Mouse (Mus musculus): Measurements from ENCODE around the gene Ctps. TPM values are rescaled to one million over a fixed set of nuclear protein-coding genes. Genes with fewer than 3 reads are reported as not detected.

Gene Ctps
- total RNA-seq, 2 experiments from 2014 or later, result 34.0 to 34.2 TPM

DNA sequence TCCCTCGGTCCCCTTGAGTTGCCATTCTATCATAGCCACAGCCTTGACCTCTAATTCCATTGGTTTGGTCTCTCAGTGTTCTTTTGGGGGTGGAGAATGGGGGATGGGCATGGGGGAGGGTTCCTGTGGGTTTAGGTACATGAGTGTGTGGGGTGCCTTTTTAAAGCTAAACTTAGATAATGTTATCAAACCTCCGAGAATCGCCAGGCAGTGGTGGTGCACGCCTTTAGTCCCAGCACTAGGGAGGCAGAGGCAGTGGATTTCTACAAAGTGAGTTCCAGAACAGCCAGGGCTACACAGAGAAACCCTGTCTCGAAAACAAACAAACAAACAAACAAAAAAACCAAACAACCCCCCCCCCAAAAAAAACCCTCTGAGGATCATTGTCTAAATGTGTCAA is 10.8 kb upstream of the Ctps start:
- DNase-seq (ENCODE audit: low spot score), result no peak
- intact Hi-C loops (cut with DNase I), result no loop called here

DNA sequence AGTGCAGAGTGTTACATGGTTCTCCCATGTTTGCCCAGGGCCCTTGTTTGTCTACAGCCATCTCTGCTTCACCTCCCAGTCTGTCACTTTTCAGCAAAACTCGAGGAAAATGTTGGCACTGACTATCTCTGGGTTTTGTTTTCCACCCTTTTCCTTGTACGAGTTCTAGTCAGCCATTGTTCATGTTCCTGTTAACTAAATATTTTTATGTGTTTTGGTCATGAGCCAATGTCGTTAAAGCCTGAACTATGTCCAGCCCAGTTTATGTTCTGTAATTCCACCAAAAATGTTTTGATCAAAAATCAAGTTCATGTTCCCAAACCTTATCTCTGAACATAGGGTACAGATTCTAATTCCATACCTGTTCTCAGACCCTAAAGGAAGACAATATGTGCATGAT is 1.6 kb upstream of the Ctps start:
- DNase-seq (ENCODE audit: low spot score), result no peak
- intact Hi-C loops (cut with DNase I), result no loop called here

DNA sequence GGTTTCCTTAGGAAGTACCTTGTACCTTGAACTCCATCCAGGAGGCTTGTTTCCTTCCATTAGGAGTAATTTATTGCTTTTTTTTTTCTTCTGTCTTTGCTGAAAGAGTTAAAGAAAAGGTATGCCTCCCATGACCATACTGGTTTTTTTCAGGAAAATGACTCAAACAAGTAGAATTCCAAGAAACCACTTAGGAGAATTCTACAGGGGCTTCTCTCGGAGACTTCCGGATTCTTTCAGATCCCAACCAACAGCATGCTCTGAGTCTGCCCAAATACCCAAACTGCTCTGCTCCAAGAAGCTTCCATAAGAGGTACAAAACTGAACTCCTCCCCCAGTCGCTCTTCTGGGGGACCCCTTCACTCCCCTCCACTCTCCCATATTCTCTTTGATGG is 991 bp upstream of the Ctps start:
- DNase-seq (ENCODE audit: low spot score), result no peak
- intact Hi-C loops (cut with DNase I), result no loop called here

DNA sequence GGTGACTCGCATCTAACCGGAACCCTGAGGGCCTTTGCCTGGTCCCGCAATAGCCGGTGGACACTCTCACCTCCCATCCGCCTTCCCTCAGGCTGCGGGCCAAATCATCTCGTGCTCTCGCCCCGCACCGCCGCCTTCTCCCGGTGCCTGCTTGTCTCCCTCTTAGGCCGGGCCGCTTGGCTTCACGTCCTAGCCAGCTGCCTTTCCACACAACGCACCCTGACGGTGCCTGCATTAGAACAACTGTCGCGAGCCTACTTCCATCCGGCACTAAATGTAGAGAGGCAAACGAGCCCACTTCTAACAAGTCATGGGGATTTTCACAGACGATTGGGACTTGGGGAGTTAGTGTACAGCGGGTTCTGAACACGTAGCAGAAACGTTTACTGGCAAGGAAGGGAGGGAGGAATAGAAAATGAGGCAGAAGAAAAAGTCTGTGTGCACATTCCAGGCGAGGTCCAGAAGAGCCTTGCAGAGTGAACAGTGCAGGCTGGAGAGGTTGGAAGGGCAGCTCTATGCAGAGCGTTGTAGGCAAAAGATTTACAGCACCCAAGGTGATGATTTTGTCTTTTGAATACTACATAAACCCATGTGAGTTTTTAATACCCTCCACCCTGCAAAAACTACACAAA is 478 bp upstream of the Ctps start:
- intact Hi-C loops (cut with DNase I), result no loop called here
- DNase-seq (ENCODE audit: low spot score), result no peak

GRCm38 (mm10) chr4:120569025-120569424 is 1.1 kb downstream of the Ctps start:
- DNase-seq (ENCODE audit: low spot score), result no peak
- intact Hi-C loops (cut with DNase I), result loop anchor here (10.0 kb wide), 1 partner anchor 284 kb away; the partner anchor contains the start of gene Foxo6

GRCm38 (mm10) chr4:120568005-120568404 is 2.1 kb downstream of the Ctps start:
- intact Hi-C loops (cut with DNase I), result loop anchor here (10.0 kb wide), 1 partner anchor 283 kb away; the partner anchor contains the start of gene Foxo6
- no peak for DNase-seq (ENCODE audit: low spot score)

DNA sequence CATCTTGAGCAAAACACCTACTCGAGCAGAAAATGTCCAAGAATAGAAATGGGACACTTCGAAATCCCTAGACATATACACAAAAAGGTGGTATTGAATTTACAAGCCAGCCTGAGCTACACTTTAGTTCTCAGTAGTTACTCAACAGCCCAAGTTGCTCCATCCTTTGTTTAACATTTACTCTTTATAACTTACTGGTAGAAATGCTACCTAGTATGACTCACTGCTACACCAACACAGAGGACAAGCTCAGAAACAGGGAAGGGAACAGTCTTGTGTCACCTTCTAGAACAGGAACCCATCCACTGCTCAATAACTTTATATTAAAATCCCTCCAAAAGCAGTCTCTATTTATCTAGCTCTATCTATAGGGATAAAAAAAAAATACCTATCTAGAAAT is 4.3 kb downstream of the Ctps start:
- no peak for DNase-seq (ENCODE audit: low spot score)
- intact Hi-C loops (cut with DNase I), result loop anchor here (10.0 kb wide), 1 partner anchor 281 kb away; the partner anchor contains the start of gene Foxo6

DNA sequence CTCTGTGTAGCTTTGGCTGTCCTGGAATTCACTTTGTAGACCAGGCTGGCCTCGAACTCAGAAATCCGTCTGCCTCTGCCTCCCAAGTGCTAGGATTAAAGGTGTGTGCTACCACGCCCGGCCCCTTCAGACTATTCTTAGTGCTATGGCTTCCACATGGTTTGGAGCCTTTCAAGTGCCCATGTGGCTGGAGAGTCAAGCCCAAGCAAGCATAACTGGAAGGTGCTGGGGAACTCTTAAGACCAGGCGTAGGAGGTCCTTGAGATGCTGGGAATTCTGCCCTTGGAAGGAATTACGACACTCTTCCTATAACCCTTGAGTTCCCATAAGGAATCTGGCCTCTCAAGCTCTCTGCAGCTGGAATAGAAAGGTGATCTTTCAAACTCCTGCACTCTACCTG is 13.5 kb downstream of the Ctps start:
- intact Hi-C loops (cut with DNase I), result no loop called here

DNA sequence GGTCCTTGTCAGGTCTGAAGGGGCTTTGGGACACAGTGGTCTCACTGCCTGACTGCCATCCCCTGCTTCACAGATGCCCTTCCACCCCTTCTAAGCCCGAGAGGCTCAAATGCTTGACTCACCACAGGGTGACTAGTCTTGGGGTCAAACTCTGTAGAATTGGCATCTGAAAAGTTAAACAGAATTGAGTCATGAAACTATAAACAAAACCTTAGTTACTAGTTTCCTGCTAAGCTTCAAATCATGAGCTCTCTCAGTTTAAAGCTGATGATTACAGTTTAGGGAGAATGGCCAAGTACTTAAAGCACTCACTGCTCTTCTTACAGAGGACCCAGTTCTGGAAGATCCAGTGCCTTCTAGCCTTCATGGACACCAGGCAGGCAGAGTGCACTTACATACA is 25.2 kb downstream of the Ctps start:
- intact Hi-C loops (cut with DNase I), result no loop called here
- no peak for DNase-seq (ENCODE audit: low spot score)

More for the DNA sequence above, 13.5 kb downstream of the Ctps start:
- DNase-seq (ENCODE audit: low spot score), result no peak

DNA sequence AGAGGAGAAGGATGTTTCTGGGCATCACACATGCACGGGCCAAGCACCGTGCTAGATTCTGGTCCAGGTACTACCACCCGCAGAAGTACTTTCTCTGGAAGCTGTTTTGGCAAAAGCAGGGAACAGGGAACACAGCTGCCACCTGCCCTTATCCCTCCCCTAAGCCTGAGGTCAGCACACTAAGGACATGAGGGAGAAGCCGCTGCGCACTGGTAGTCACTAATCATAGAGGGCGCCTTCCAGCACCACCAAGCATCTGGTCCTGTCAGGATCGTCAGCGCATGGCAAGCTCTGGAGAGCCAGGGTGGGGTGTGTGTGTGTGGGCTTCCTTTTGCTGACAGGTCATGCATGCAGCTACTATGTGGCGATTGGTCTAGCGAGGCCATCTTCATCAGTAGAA is 31.4 kb downstream of the Ctps start:
- DNase-seq (ENCODE audit: low spot score), result no peak
- intact Hi-C loops (cut with DNase I), result no loop called here

DNA sequence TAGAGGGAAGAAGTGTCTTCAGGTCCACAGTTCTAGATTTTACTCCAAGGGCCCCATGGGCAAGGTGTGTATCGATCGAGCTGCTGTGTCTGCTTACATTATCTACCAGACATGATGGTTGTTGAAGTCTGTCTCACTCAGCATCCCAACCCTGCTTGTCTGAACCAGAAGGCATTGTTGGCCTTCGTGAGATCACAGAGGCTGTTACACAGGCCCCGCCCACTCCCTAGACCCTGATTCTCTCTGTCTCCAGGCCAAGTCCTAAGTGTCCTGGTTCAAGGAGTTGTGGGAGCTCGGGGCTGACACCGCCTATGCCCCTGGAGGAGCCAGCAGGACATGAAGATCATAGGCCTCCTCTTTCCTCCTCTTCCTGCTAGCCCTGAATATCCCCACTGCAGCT is 38.1 kb downstream of the Ctps start, which contains the start of gene Slfnl1:
Gene Slfnl1, plus strand, starts transcription at position 246 of the 400 bp plus-strand sequence.
- intact Hi-C loops (cut with DNase I), result no loop called here
- no peak for DNase-seq (ENCODE audit: low spot score)

GRCm38 (mm10) chr4:120528171-120528570 is 41.9 kb downstream of the Ctps start:
- intact Hi-C loops (cut with DNase I), result no loop called here

GRCm38 (mm10) chr4:120523092-120523491 is 47.0 kb downstream of the Ctps start:
- intact Hi-C loops (cut with DNase I), result no loop called here
- DNase-seq (ENCODE audit: low spot score), result no peak

More at GRCm38 (mm10) chr4:120528171-120528570, 41.9 kb downstream of the Ctps start:
- DNase-seq (ENCODE audit: low spot score), result no peak

DNA sequence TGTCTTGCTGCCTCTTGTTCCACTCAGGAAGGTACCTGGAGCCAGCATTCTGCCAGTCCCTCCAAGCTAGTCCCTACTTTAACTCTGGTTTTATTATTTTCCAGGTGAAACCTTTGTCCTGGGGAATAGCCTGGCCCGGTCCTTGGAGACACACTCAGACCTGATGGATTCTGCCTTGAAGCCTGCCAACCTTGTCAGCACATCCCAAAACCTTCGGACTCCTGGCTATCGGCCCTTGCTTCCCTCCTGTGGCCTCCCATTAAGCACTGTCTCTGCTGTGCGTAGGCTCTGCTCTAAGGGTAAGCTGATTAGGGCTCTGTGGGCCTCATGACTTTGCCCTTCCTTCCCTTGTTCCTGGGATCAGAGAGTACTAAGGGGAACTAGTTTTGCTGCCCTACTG is 47.7 kb downstream of the Ctps start:
- intact Hi-C loops (cut with DNase I), result no loop called here
- DNase-seq (ENCODE audit: low spot score), result no peak

DNA sequence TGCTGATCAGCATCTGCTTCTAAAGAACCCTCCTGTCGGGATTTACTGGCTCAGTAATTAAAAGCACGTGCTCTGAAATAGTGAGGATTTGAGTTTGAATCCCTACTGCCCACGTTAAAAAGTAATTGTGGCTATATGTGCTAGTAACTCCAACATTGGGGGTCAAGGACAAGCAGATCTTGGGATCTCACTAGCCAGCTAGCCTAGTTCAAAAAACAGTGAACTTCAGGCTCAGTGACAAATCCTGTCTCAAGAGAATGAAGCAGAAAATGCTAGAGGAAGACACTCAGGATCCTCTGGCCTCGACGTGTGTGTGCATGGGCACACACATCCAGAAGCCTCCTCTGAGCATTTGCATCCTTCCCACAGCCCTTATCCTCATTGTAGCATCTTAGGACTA is 48.3 kb downstream of the Ctps start:
- intact Hi-C loops (cut with DNase I), result no loop called here
- DNase-seq (ENCODE audit: low spot score), result no peak

- DNase-seq (ENCODE audit: low spot score), result no peak
- intact Hi-C loops (cut with DNase I), result no loop called here
Measured at GRCm38 (mm10) chr4:120517335-120517734, 52.7 kb downstream of the Ctps start.

DNA sequence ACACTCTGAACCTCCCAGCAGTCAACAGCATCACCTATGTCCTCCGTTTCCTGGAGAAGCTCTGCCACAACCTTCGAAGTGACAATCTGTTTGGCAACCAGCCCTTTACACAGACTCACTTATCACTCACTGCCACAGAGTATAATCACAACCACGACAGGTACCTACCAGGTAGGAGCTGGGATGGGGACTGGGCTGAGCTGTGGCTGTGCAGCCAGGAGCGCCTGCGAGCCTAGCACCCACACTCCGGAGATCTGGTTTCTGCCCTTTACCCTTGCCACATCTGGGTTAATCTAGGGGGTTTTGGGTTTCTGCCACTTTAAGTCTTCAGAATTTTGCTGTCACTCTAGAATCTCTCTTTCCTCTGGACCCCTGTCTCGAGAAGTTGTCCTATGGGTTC is 53.2 kb downstream of the Ctps start:
- no peak for DNase-seq (ENCODE audit: low spot score)

DNA sequence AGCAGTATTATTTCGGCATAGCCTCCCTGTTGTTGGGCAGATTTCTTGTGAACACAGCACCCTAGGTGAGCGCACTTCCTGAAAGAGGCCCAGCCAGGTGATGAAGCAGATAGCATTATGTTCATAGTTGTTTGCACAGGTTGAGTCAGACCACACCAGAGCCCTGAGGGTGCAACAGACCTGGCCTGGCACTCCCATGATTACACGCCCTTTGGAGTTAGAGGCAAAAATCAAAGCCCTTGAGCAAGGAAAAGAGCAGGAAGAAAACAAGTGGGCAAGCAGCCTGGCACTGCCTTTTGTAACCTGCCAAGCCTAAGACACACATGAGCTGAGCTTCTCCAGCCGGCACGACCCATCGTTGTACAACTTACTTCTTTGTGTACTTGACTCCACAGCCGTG is 53.6 kb downstream of the Ctps start:
- intact Hi-C loops (cut with DNase I), result no loop called here
- DNase-seq (ENCODE audit: low spot score), result no peak

More for the DNA sequence above, 53.2 kb downstream of the Ctps start:
- intact Hi-C loops (cut with DNase I), result no loop called here

- intact Hi-C loops (cut with DNase I), result no loop called here
Measured at GRCm38 (mm10) chr4:120514366-120514765, 55.7 kb downstream of the Ctps start.

DNA sequence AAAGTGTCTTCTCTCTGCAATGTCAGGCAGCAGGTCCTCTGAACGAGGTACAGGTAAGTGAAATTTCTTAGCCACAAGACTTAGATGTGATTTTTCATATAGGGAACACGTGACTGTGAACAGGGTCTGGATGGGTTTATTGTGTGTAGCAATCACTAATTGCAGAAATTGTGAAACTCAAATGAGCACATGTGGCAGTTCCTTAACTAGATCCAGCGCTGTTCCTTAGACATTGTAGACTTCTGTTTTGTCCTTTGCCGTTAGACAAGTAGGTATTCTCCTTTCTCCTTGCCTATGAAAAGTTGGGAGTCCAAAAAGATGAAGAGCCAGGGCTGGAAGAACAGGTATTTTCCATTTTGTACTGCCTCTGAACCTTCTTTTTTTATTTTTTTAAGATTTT is 58.9 kb downstream of the Ctps start:
- intact Hi-C loops (cut with DNase I), result no loop called here

More at GRCm38 (mm10) chr4:120514366-120514765, 55.7 kb downstream of the Ctps start:
- no peak for DNase-seq (ENCODE audit: low spot score)

GRCm38 (mm10) chr4:120506955-120507354 is 63.1 kb downstream of the Ctps start:
- DNase-seq (ENCODE audit: low spot score), result no peak
- intact Hi-C loops (cut with DNase I), result no loop called here

More for the DNA sequence above, 58.9 kb downstream of the Ctps start:
- DNase-seq (ENCODE audit: low spot score), result no peak
